Mouse (Mus musculus) layer of hippocampus, adult 2 months (tissue): Measurements from ENCODE around the gene 1700030J22Rik. TPM values are rescaled to one million over a fixed set of nuclear protein-coding genes. Genes with fewer than 3 reads are reported as not detected.
A peak's percentile ranks its signal among the peaks of the same experiment; 100 is the strongest.

Experiments
- DNase-seq, 2 experiments: peaks; one replicate each; pipeline ENCODE4 v3.0.0; 2022; ENCODE audit warnings: low spot score in 2 of 2
- H3K27ac ChIP-seq: fragments of 200-600 bp; 2 replicates; pipeline ENCODE4 v1.8.1; 2022
- H3K4me3 ChIP-seq: fragments of 200-600 bp; 2 replicates; pipeline ENCODE4 v1.8.1; 2022; ENCODE audit warnings: mild to moderate bottlenecking
- CTCF ChIP-seq: fragments of 200-600 bp; conservative IDR thresholded peaks from 2 replicates; pipeline ENCODE4 v1.8.1; 2022; ENCODE audit warnings: antibody characterized with exemption, mild to moderate bottlenecking, moderate library complexity
- total RNA-seq, 2 experiments: library from RNA; stranded (reverse); gene quantifications; 2 replicates each; pipeline ENCODE4 v1.2.3; 2021

1700030J22Rik gene
- total RNA-seq, 2 experiments from 2014 or later: 6.9 to 7.5 TPM

DNA sequence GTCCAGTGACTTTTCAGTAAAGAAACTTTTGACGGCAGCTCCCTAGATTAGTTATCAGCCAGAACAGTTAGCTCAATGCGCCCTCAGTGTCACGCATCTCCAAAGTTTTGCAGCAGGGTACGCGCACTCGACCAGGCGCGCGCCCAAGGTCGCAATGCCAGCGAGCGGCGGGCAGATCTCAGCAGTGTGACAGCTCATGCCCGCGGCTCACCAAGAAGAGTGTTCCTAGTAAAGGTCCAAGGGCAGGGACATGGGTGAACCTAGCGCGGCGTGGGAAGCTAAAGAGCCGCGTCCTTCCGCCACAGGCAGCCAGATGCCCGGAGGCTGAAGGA, 57.8 kb downstream of the 1700030J22Rik start:
- Histone ChIP-seq H3K4me3 (peak overlapping the region; percentile 74), H3K27ac (peak overlapping the region; percentile 99)
- TF ChIP-seq CTCF: no peak
- no peak for DNase-seq

Other genes starting within 250 kb of the 1700030J22Rik start
- 1 to 10 TPM; 8.8 TPM for gene Cdyl2, start 246.0 kb downstream of the 1700030J22Rik start, total RNA-seq
- 10 to 100 TPM; 11.9 to 13.5 TPM for gene Cmc2, start 57.5 kb downstream of the 1700030J22Rik start, total RNA-seq
- gene Cenpn, start 57.2 kb downstream of the 1700030J22Rik start, total RNA-seq: 1 to 10 TPM; 1.5 to 1.7 TPM
- 10 to 100 TPM; 41.6 to 42.2 TPM for gene Atmin, start 35.6 kb downstream of the 1700030J22Rik start, total RNA-seq
- 10 to 100 TPM; 39.9 to 42.9 TPM for gene Gcsh, start 14.6 kb upstream of the 1700030J22Rik start, total RNA-seq
- gene Pkd1l2, start 103.5 kb upstream of the 1700030J22Rik start, total RNA-seq: under 1 TPM in 1 of 2 experiments, not detected in 1; 0.10 TPM
- gene Bco1, start 116.9 kb upstream of the 1700030J22Rik start, total RNA-seq: not detected
- 10 to 100 TPM; 16.6 to 17.6 TPM for gene Gan, start 179.2 kb upstream of the 1700030J22Rik start, total RNA-seq